Mouse (Mus musculus): ENCODE measurements around the gene Snw1.

The Snw1 gene

DNA sequence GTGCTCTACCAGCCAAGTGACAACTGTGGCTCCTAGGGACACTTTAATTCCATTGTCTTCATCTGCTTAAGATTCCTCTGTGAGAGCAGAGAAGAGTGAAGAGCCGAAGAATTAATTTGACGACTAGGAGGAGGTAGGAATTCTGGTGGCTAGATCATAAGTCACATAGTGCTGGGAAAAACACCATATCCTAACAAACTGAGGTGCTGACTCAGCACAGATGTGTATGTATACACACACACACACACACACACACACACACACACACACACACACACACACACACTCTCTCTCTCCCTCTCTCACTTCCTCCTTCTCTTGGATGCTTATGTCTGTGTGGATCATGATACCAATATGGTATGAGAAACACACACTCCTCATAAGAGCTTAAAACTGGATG is 43.8 kb downstream of the Snw1 start:
- CTCF ChIA-PET: no interaction called here
- POLR2A ChIA-PET: interaction anchor here (0.8 to 9.1 kb wide), 16 partner anchors 9 to 203 kb away, joined by 3 to 306 read pairs (median 4); partner anchors contain the start of genes Alkbh1 (in 2 of the 4) and Slirp (in 2 of the 4)

DNA sequence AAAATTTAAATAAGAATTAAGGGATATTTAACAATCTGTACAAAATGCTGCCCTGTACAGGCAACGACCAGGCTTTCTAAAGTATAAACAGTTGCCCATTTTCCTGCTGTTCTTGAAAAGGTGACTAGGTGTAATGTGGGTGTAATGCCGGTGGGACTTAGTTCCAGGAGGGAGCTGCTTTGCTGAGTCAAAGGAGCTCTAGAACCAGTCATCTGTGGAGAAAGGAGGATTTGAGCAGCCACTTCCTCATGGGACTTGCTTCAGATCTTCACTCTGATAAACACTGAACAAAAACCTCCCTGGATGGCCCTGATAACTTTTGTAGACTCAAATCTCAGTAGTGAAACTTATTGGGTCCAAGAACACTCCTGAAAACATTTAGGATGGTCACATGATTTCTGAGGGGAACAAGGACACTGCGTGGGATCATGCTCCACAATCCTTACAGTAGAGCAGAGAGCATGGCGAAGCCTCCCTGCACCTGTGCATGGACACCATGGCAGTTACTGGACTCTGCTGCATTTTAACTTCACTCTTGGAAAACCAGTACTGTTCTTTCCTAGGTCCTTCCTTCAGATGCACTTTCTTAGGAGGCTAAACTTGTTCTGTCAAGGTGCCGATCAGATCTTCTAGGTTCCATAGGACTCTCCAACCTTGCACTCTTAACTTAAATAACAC is 45.6 kb downstream of the Snw1 start:
- CTCF ChIA-PET: interaction anchor here in 1 of 4 experiments (0.5 kb wide), 1 partner anchor 14 kb away, joined by 3 read pairs; no protein-coding TSS in a partner anchor
- POLR2A ChIA-PET: interaction anchor here in 3 of 4 experiments (0.7 to 9.1 kb wide), 15 partner anchors 9 to 285 kb away, joined by 3 to 306 read pairs (median 5); partner anchors contain the start of genes Slirp (in 2 of the 3), Ahsa1 (in 1 of the 3) and Alkbh1 (in 1 of the 3)

DNA sequence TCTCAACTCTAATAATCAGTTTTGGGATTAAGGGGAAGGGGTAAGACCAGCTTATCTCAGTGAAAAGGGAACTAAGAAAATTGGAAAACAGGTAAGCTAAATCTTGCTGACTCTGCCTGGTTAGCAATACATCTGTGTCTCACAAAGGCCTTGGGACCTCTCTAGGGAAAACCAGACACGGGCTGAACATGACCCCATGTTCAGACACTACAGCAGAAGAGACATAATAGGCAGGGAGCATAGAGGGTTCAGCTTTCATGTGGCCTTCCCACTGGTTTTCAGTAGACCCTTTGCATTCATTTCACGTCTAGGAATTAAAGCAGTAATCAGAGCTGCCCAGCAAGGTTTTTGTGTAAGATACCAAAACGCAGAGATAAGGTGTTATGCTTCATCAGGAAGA is 47.6 kb downstream of the Snw1 start:
- ChIA-PET CTCF (interaction anchor here in 2 of 4 experiments (0.6 to 0.7 kb wide), 3 partner anchors 8 to 386 kb away, joined by 3 to 6 read pairs (median 4); no protein-coding TSS in a partner anchor), POLR2A (interaction anchor here (0.6 to 9.1 kb wide), 37 partner anchors 9 to 158 kb away, joined by 3 to 306 read pairs (median 3); partner anchors contain the start of genes Slirp (in 2 of the 4), Ahsa1 (in 1 of the 4), Alkbh1 (in 1 of the 4) and Vipas39 (in 1 of the 4))

DNA sequence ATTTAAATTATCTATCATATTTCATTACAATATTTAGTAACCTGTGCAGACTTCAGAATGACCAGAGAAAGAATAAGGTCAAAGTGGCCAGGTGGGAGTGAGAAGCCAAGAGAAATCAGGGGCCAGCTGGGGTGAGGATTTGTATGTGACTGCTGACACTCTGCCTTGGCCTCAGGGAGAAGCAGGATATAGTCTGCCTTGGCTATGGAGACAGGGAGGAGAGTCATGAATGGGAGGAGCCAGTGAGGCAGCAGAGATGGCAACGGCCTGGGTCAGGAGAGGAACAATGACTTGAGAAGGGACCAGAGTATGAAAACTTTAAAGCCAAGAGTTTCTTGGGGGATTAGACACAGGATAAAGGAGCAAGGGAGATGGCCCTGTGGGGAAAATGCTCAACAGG is 48.4 kb downstream of the Snw1 start:
- ChIA-PET POLR2A (interaction anchor here in 3 of 4 experiments (0.6 to 9.1 kb wide), 28 partner anchors 11 to 765 kb away, joined by 3 to 306 read pairs (median 4); partner anchors contain the start of genes Ahsa1 (in 1 of the 3), Alkbh1 (in 1 of the 3), Slirp (in 1 of the 3) and Vipas39 (in 1 of the 3)), CTCF (no interaction called here)

DNA sequence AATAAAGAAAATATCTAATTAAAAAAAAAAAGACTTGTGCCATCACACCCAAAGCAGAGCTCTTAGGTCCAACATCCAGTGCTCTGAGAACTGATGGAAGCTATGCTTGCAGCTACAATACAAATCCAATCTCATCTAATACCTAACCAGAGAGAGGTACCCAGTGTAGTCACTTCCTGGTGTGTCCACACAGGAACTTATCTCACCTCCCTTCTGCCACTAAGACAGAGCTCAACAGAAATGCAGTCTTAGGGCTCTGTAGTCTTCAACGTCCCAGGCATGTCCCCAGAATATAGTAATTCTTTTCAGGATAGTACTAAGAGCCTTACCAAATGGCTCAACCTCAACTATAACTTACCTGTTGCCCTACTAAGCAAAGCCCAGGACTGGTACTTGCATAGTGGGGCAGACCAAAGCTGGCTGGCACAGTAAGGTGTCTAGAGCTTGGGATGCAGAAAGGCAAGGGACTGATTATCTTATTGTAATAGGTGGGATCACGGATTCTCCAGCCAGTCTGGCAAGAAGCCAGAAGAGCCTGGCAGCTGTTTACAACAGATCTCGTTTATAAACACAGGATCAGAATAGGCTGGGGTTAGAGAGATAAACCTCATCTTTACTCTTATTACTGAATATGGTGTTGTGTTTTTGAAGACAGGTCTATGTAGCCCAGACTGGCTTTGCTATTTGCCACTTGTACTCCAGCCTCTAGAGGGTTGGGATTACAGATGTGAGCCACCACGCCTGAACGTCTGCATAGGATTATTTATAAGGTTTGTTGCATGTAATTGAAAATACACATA is 50.2 kb downstream of the Snw1 start:
- POLR2A ChIA-PET: interaction anchor here in 2 of 4 experiments (0.7 to 1.7 kb wide), 6 partner anchors 10 to 21 kb away, joined by 3 to 16 read pairs (median 4); partner anchors contain the start of genes Alkbh1 (in 1 of the 2) and Slirp (in 1 of the 2)
- CTCF ChIA-PET: interaction anchor here in 1 of 4 experiments (1.0 kb wide), 1 partner anchor 10 kb away, joined by 3 read pairs; no protein-coding TSS in a partner anchor

DNA sequence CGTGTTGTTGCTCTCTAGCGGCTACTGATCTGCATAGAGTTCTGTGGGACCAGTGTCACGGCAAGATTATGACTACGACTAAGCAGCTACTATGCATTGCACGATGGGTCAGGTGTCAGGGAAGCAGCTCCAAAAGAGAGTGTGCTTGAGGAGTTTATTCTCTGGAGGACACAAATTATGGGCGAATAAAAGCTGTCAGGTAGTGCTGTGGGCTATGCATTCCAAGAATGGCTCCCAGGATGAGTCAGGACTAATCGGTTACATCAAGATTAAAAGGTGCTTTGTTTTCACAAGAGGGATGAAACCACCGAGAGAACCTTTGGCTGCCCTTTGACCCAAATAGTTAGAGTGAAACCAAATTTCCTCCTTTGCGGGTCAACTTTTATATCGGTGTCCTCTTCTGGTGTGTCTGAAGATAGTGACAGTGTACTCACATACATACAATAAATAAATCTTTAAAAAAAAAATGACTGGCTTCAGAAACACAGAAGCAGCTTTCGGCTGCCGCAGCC is 52.0 kb downstream of the Snw1 start:
- ChIA-PET POLR2A (interaction anchor here in 2 of 4 experiments (0.9 to 1.7 kb wide), 11 partner anchors 8 to 179 kb away, joined by 3 to 7 read pairs (median 3); no protein-coding TSS in a partner anchor), CTCF (no interaction called here)

DNA sequence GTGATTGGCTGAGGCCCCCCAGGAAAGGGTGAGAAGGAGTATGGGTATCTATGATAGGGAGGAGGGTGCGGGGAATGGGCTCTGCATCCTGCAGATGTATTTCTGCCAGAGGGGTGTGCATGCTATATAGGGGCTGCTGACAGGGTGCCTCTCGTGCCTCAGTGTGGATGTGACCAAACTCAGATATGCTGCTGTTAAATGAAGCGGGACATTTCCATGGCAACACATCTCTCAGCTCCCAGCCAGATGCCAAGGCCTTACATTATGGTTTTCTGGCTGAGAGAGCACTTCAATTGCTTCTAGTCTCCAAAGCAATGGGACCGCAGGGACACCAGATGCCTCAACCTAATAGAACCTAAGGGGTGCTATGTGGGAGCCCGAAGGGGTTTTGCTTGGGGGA is 53.2 kb downstream of the Snw1 start:
- POLR2A ChIA-PET: interaction anchor here in 1 of 4 experiments (0.6 to 2.7 kb wide), 8 partner anchors 9 to 72 kb away, joined by 3 to 12 read pairs (median 5); partner anchors contain the start of genes Alkbh1 and Slirp
- CTCF ChIA-PET: no interaction called here

DNA sequence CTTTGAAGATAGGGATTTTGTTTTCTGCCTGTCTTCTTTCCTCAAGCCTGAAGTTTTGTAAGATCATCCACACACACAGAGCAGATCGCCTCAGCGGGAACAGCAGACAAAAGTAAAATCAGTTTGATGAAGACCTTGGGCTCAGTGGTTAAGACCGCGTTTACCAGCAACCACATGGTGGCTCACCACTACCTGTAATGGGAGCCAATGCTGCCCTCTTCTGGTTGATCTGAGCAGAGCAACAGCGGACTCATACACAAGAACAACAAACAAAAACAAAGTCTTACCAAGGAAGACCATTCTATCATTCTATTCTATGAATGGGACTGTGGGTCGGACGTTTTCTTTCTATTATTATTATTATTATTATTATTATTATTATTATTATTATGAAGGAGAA is 55.4 kb downstream of the Snw1 start:
- POLR2A ChIA-PET: interaction anchor here in 1 of 4 experiments (0.9 to 2.7 kb wide), 5 partner anchors 9 to 37 kb away, joined by 3 to 12 read pairs (median 4); partner anchors contain the start of genes Alkbh1 and Slirp

DNA sequence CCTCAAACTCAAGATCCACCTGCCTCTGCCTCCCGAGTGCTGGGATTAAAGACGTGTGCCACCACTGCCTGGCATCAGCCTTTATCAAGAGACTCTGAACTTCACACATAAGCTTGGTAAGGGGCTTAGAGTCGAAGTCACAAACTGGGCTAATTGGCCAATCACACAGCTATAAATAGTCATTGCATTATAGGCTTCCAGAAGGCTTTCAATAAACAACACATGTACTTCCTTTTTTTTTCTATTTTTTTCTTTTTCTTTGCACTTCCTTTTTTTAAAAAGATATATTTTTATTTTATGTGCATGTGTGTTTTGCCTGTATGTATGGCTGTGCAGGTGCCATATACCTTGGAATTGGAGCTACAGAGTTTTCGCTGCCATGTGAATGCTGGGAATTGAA is 56.7 kb downstream of the Snw1 start:
- CTCF ChIA-PET: interaction anchor here in 1 of 4 experiments (0.9 to 1.1 kb wide), 3 partner anchors 16 to 362 kb away, joined by 3 read pairs; no protein-coding TSS in a partner anchor
- POLR2A ChIA-PET: interaction anchor here in 2 of 4 experiments (0.8 to 2.4 kb wide), 9 partner anchors 10 to 28 kb away, joined by 3 to 10 read pairs (median 4); partner anchors contain the start of gene Sptlc2 (in 1 of the 2)

More for the DNA sequence above, 55.4 kb downstream of the Snw1 start:
- CTCF ChIA-PET: interaction anchor here in 1 of 4 experiments (1.9 kb wide), 1 partner anchor 14 kb away, joined by 4 read pairs; no protein-coding TSS in a partner anchor

DNA sequence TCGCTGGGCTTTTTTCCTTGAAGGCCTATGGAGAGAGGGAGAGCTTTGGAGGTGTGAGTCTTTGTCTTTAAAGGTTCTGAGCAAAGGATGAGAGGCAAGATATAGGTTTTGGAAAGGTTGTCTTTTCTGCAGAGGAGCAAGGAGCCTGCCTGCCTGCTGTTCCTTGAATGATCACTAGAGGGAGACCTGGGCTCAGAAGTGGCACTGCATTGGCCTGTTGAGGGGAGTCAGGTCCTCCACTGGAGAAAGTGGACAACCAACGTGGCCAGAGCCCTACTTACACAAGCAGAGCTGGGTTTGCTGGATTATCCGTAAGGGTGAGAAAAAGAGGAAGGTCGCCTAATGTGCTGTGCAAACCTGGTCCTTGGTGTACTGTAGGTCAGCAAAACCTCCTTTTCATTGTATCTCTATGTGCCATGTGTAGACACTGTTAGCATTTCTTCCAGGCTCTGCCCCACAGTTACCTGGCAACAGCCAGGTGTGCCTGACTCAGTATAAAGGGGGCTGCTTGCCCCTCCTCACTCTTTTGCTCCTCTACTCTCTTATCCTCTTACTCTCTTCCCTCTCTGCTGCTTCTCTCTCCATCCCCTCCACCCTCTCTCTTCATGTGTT is 58.8 kb downstream of the Snw1 start:
- ChIA-PET CTCF (interaction anchor here in 1 of 4 experiments (0.5 kb wide), 1 partner anchor 23 kb away, joined by 3 read pairs; no protein-coding TSS in a partner anchor), POLR2A (interaction anchor here in 3 of 4 experiments (0.5 to 5.0 kb wide), 10 partner anchors 11 to 266 kb away, joined by 3 to 49 read pairs (median 6); partner anchors contain the start of genes Pomt2 (in 1 of the 3), Slirp (in 1 of the 3) and Sptlc2 (in 1 of the 3))

DNA sequence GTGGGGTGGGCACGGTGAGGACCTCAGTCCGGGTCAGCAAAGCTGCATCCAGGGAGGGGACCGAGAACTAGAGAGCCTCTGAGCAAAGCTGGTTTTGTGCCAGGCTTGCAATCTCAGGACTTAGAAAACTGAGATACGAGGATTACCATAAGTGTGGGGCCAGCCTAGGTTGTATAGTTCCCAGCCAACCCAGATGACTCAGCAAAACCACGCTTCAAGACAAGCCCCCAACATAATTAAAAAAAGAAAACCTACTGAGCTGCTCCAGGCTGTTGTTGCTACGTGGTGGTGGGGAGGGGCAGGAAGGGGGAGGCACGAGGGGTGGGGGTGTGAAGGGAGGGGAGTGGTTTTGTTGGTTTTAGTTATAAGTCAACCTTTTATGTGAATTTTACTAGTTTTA is 61.1 kb downstream of the Snw1 start:
- ChIA-PET CTCF (interaction anchor here in 2 of 4 experiments (0.6 to 2.2 kb wide), 5 partner anchors 23 to 420 kb away, joined by 3 to 9 read pairs (median 4); partner anchors contain the start of gene Sptlc2 (in 1 of the 2)), POLR2A (interaction anchor here in 3 of 4 experiments (0.5 to 5.0 kb wide), 21 partner anchors 10 to 377 kb away, joined by 3 to 49 read pairs (median 5); partner anchors contain the start of genes Sptlc2 (in 2 of the 3), Ahsa1 (in 1 of the 3), Slirp (in 1 of the 3) and Vipas39 (in 1 of the 3))

DNA sequence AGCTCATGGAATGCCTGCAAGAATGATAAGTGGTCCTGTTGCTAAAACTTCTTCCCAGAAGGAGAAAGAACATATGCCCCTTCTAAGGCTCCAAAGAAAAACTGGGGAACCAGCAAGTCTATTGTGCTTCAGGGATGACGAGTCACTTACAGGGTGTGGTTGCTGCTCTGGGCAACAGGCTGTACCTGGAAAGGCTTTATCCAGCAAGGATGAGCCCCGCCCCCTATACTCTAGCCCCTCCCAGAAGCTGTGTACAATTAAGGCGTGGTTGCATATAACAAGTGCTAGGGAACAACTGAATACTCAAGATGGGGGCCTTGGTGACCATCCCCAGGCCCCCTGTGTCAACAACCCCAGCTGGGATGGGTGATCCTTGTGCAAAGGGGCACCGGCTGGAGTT is 63.0 kb downstream of the Snw1 start:
- CTCF ChIA-PET: interaction anchor here in 1 of 4 experiments (0.5 kb wide), 1 partner anchor 122 kb away, joined by 3 read pairs; no protein-coding TSS in a partner anchor
- POLR2A ChIA-PET: interaction anchor here in 3 of 4 experiments (0.8 to 5.0 kb wide), 27 partner anchors 9 to 143 kb away, joined by 3 to 49 read pairs (median 5); partner anchors contain the start of genes Sptlc2 (in 2 of the 3), Ahsa1 (in 1 of the 3), Slirp (in 1 of the 3) and Vipas39 (in 1 of the 3)

DNA sequence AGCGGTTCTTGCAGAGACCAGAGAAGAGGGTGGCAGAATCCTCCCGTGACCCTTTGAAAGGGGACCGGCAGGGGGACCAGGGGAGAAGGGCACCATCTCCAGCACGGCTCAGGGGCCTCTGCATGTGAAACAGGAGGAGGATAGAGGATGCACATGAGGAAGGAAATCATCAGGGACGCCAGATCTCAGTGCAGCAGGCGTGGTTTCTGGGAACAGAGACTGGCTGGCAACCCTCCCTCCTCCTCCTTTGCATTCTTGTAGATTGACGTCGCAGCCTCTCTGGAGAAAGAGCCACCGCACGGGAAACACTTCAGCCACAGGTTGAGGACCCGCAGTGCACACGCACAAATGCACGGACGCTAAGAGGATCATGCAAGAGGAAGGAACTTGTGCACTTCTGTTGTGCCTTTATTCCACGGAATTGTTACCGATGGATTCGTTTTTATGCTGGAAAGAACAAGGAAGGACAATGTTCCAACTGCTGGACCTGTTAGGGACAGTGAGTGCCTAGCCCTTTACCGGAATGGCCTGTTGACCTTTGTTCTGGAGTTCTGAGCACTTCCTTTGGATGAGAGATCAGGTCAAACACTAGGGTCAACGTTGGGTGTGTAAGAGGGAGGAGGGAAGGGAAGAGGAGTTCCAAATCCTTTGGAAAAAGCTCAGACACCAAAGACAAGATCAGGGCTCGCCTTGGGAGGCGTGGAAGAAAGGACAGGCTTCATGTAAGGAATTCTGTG is 64.0 kb downstream of the Snw1 start:
- ChIA-PET CTCF (no interaction called here), POLR2A (interaction anchor here in 3 of 4 experiments (0.5 to 5.0 kb wide), 18 partner anchors 8 to 142 kb away, joined by 3 to 49 read pairs (median 4); partner anchors contain the start of genes Sptlc2 (in 2 of the 3), Ahsa1 (in 1 of the 3), Alkbh1 (in 1 of the 3) and Slirp (in 1 of the 3))

DNA sequence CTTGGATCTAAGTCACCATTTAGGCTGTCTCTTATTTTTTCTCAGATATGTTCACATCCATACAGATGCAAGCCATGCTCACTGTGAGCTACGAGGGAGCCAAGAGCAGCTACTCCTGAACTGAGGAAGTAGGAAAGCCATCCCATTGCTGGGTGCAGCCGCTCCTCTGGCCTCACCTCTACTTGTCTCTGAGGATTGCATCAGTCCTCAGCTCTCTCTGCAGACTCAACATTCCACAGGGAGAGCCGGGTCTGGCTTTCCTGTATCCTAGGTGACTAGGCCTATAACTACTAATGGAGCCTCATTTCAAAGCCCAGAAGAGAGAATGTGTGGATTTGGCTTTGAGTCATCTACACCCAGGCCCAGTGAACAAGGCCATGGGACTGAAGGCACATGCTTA is 66.4 kb downstream of the Snw1 start:
- CTCF ChIA-PET: interaction anchor here in 1 of 4 experiments (0.6 to 1.4 kb wide), 2 partner anchors 126 to 352 kb away, joined by 3 to 4 read pairs; no protein-coding TSS in a partner anchor

DNA sequence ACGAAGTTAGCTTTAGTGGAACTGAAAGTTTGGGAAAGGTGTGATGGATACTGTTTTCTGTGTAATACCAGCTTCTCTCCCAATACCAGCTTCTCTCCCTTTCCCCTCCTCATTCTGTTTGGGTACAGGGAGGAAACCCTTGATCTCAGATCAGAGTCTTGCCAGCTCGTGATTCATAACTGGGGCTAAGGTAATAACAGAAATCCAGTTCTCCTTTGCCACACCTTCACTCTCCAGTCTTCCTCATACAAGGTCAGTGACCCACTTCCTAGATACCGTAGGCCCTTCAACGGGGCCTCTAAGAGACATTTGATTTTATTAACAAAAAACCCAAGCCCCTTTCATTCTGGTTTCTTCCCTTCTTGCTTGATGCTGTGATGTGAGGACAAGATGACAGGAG is 66.9 kb downstream of the Snw1 start:
- CTCF ChIA-PET: interaction anchor here in 1 of 4 experiments (0.6 to 1.4 kb wide), 2 partner anchors 125 to 352 kb away, joined by 3 to 4 read pairs; no protein-coding TSS in a partner anchor
- POLR2A ChIA-PET: interaction anchor here (0.5 to 3.9 kb wide), 30 partner anchors 10 to 458 kb away, joined by 3 to 36 read pairs (median 4); partner anchors contain the start of genes Sptlc2 (in 3 of the 4), Ahsa1 (in 2 of the 4), Pomt2 (in 2 of the 4) and Vipas39 (in 2 of the 4)

More for the DNA sequence above, 66.4 kb downstream of the Snw1 start:
- POLR2A ChIA-PET: interaction anchor here in 3 of 4 experiments (0.6 to 3.9 kb wide), 28 partner anchors 10 to 459 kb away, joined by 3 to 36 read pairs (median 4); partner anchors contain the start of genes Sptlc2 (in 3 of the 3), Ahsa1 (in 2 of the 3), Pomt2 (in 2 of the 3) and Vipas39 (in 2 of the 3)
